Mouse (Mus musculus) lung, postnatal 0 days (tissue): ENCODE measurements around the gene 1110008P14Rik. TPM values are rescaled to one million over a fixed set of nuclear protein-coding genes. Genes with fewer than 3 reads are reported as not detected.

ENCODE experiments used
- ATAC-seq: fragments of 200-750 bp; cut with Nextera tagmentation; 2 replicates; pipeline ENCODE4 v1.8.0; 2017; ENCODE audit warnings: moderate library complexity
- DNase-seq: peaks from one replicate; pipeline ENCODE4 v3.0.0-alpha.2; 2016; ENCODE audit warnings: low spot score
- H3K27ac ChIP-seq: fragments of 300-500 bp; sonication (generic); 2 replicates; pipeline ENCODE4 v1.5.1; 2014; ENCODE audit warnings: antibody characterized with exemption, mild to moderate bottlenecking, low read length, mixed read lengths
- H3K27me3 ChIP-seq: fragments of 300-500 bp; sonication (generic); replicated peaks from 2 replicates; pipeline ENCODE4 v1.6.1; 2014; ENCODE audit warnings: low read length, mixed read lengths; ENCODE audit not compliant: insufficient read depth
- H3K36me3 ChIP-seq: fragments of 300-500 bp; sonication (generic); 2 replicates; pipeline ENCODE4 v1.6.1; 2014; ENCODE audit warnings: low read length, mixed read lengths; ENCODE audit not compliant: insufficient read depth
- H3K4me1 ChIP-seq: fragments of 300-500 bp; sonication (generic); 2 replicates; pipeline ENCODE4 v1.6.1; 2014; ENCODE audit warnings: antibody characterized with exemption, low read depth, low read length, mixed read lengths; ENCODE audit not compliant: insufficient read depth
- H3K4me2 ChIP-seq: fragments of 300-500 bp; sonication (generic); replicated peaks from 2 replicates; pipeline ENCODE4 v1.6.1; 2014; ENCODE audit warnings: low read depth, mild to moderate bottlenecking, low read length, moderate library complexity, mixed read lengths
- H3K4me3 ChIP-seq: fragments of 300-500 bp; sonication (generic); 2 replicates; pipeline ENCODE4 v1.5.1; 2014; ENCODE audit warnings: low read depth, low read length
- H3K9ac ChIP-seq: fragments of 300-500 bp; sonication (generic); replicated peaks from 2 replicates; pipeline ENCODE4 v1.6.1; 2014; ENCODE audit warnings: low read depth, mild to moderate bottlenecking
- H3K9me3 ChIP-seq: fragments of 300-500 bp; sonication (generic); 2 replicates; pipeline ENCODE4 v1.6.1; 2016; ENCODE audit warnings: low read length, mixed read lengths
- CTCF ChIP-seq: IDR thresholded peaks from 2 replicates; pipeline ENCODE4 v1.5.1; 2016; ENCODE audit warnings: antibody characterized with exemption, mild to moderate bottlenecking
- EP300 ChIP-seq: IDR thresholded peaks from 2 replicates; pipeline ENCODE4 v1.6.1; 2016; ENCODE audit warnings: antibody characterized with exemption, mild to moderate bottlenecking, control low read depth
- WGBS: fragments of 180-500 bp; shearing (Covaris S2); extraction: QIAGEN DNeasy Blood & Tissue Kit; methylation state at CpG from one replicate; pipeline ENCODE4 v1.1.7; 2014; 5-methylcytosine and 5-hydroxymethylcytosine counted together
- polyA plus RNA-seq: library from polyadenylated mRNA; unstranded; fragments of >200 nt; fragmentation: Nextera tagmentation; extraction: Ambion mirVana; gene quantifications from 2 replicates; pipeline ENCODE4 v1.2.1, GENCODE M21; 2015

1110008P14Rik gene
- polyA plus RNA-seq, 1 experiment from 2014 or later = 78.1 TPM

DNA sequence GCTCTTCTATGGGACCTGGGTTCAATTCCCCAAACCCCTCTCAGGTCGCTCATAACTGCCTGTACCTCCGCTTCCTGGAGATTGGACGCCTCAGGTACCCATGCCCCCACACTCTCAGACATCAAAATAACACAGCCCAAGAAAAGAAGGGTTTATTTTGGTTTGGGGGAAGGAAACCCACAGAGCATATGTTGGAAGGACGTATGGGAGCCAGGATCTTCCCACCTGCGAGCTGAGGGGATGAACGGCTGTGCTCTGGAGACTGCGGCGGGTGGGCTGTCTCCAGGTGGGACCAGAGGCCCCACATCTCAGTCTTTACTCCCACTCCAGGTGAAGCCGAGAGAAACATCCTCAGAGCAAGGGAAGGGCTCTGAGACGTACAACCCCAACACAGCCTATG lies 4.8 kb downstream of the 1110008P14Rik start:
- H3K4me3 ChIP-seq = no peak overlapping the region
- H3K36me3 ChIP-seq = peaks cover 22% of the 10 kb centered on the region
- DNase-seq (no peak), ATAC-seq (no peak)
- H3K9ac ChIP-seq = no peak overlapping the region
- no peaks in the 10 kb centered on the region for H3K27me3 ChIP-seq
- WGBS = 94% methylated on average over 10 of the region's 10 CpGs
- no peak overlapping the region for H3K4me2 ChIP-seq
- no peak overlapping the region for H3K27ac ChIP-seq
- no peaks in the 10 kb centered on the region for H3K9me3 ChIP-seq
- no peak for TF ChIP-seq CTCF
- TF ChIP-seq EP300 = no peak
- peaks cover 7% of the 10 kb centered on the region; the same call in 1 of the 2 replicates for H3K4me1 ChIP-seq

GRCm38 (mm10) chr2:32375317-32375940 lies 6.3 kb downstream of the 1110008P14Rik start:
- H3K9ac ChIP-seq = no peak overlapping the region
- no peaks in the 10 kb centered on the region for H3K4me1 ChIP-seq
- no peaks in the 10 kb centered on the region for H3K27me3 ChIP-seq
- H3K9me3 ChIP-seq = no peaks in the 10 kb centered on the region
- H3K36me3 ChIP-seq = peaks cover 33% of the 10 kb centered on the region
- no peak overlapping the region for H3K4me3 ChIP-seq
- DNase-seq (no peak), ATAC-seq (no peak)
- TF ChIP-seq CTCF (no peak), EP300 (no peak)
- 83% methylated on average over 13 of the region's 13 CpGs for WGBS
- H3K4me2 ChIP-seq = no peak overlapping the region
- no peak overlapping the region for H3K27ac ChIP-seq

DNA sequence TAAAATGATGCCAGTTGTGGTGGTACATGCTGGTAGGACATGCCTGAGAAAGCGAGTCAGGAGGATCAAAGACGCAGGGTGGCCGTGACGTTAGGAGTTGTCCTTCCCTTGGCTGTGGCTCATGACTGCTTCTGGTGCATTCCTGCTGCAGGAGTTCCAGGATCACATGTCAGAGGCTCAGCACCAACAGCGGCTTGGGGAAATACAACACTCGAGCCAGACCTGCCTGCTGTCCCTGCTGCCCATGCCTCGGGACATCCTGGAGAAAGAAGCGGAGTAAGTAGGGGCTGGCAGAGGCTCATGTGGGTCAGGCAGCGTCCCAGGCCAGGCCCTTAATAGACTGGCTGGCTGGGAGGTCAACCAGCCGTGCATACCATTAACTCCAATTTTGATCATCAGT lies 7.5 kb downstream of the 1110008P14Rik start:
- DNase-seq (no peak), ATAC-seq (no peak)
- no peak overlapping the region for H3K27ac ChIP-seq
- H3K27me3 ChIP-seq = no peaks in the 10 kb centered on the region
- H3K4me2 ChIP-seq = no peak overlapping the region
- TF ChIP-seq CTCF (no peak), EP300 (no peak)
- H3K4me3 ChIP-seq = no peak overlapping the region
- no peaks in the 10 kb centered on the region for H3K9me3 ChIP-seq
- peaks cover 36% of the 10 kb centered on the region for H3K36me3 ChIP-seq
- 86% methylated on average over 10 of the region's 10 CpGs for WGBS
- no peak overlapping the region for H3K9ac ChIP-seq
- H3K4me1 ChIP-seq = no peaks in the 10 kb centered on the region

DNA sequence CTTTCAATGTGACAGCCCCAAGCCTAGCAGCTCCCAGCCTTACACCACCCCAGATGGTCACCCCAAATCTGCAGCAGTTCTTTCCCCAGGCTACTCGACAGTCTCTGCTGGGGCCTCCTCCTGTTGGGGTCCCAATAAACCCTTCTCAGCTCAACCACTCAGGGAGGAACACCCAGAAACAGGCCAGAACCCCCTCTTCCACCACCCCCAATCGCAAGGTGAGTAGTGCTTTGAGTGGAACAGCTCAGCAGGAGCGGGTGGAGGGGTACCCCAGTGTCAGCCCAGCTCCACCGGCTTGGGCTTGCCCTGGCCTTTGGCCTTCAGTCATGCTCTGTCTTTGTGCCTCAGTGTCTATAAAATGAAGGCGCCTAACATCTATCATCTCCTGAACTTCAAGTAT lies 14.4 kb downstream of the 1110008P14Rik start:
- Histone ChIP-seq H3K27me3 (no peaks in the 10 kb centered on the region), H3K9me3 (no peaks in the 10 kb centered on the region), H3K36me3 (peaks cover 29% of the 10 kb centered on the region), H3K4me1 (peaks cover 6% of the 10 kb centered on the region), H3K4me2 (no peak overlapping the region), H3K4me3 (no peak overlapping the region), H3K9ac (no peak overlapping the region), H3K27ac (no peak overlapping the region)
- TF ChIP-seq CTCF (no peak), EP300 (no peak)
- no peak for DNase-seq
- ATAC-seq = no peak
- WGBS = 95% methylated on average over 5 of the region's 5 CpGs

DNA sequence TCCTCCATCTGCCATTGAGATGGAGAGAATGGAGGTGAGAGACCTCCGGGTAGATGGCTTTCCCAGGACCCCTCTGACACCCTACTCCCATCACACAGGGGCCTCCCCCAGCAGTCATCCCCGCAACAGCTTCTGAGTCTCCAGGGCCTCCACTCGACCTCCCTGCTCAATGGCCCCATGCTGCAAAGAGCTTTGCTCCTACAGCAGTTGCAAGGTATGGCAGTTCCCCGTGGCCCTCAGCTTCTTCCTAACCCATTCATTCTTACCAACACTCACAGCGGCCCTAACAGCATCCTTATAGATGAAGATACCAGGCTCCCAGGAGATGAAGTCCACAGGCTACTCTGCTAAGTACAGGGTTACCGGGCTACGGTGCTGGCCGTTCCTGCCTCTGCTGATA lies 17.6 kb downstream of the 1110008P14Rik start:
- H3K9me3 ChIP-seq = no peaks in the 10 kb centered on the region
- 75% methylated on average over 8 of the region's 8 CpGs for WGBS
- DNase-seq (no peak), ATAC-seq (no peak)
- TF ChIP-seq CTCF (no peak), EP300 (no peak)
- no peak overlapping the region for H3K9ac ChIP-seq
- no peak overlapping the region for H3K27ac ChIP-seq
- H3K4me1 ChIP-seq = peaks cover 6% of the 10 kb centered on the region
- H3K4me3 ChIP-seq = 0 out of 2 replicates have a peak overlapping the region, but pooled peaks have one; percentile 76
- H3K4me2 ChIP-seq = peak overlapping the region; percentile 77
- no peaks in the 10 kb centered on the region for H3K27me3 ChIP-seq
- H3K36me3 ChIP-seq = peaks cover 14% of the 10 kb centered on the region; the same call in 1 of the 2 replicates

DNA sequence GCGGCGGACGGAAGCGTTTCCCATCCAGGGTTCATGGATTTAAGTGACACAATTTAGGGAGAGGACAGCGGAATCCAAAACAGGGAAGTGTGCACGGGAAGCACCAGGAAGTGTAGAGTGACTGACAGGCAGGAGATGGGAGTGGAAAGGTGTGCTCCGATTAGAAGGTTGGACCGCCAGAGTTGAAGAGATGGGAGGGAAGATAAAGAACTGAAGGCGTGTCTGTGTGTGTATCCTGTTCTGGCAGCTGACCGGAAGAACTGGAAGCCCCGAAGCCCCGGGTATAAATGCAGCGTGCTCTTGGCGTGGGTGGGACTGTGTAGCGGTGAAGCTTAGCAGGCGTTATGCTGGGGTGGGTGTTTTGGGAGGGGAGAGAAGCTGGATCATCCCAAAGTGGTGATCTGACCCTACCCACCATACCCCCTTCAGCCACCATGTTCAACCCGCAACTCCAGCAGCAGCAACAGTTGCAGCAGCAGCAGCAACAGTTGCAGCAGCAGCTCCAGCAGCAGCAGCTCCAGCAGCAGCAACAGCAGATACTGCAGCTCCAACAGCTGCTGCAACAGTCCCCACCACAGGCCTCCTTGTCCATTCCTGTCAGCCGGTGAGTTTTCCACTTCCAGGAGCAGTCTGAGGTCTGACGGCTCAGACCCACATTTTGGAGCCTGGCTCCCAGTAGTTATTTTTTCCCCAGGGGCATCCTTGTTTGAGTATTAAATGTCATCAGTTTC lies 18.2 kb downstream of the 1110008P14Rik start:
- DNase-seq (peak; percentile 85), ATAC-seq (peak; percentile 68)
- Histone ChIP-seq H3K9me3 (no peaks in the 10 kb centered on the region), H3K36me3 (peaks cover 14% of the 10 kb centered on the region; the same call in 1 of the 2 replicates), H3K9ac (peak overlapping the region; percentile 69), H3K27ac (peak overlapping the region; percentile 93), H3K27me3 (no peaks in the 10 kb centered on the region), H3K4me1 (peaks cover 6% of the 10 kb centered on the region), H3K4me2 (peak overlapping the region; percentile 77), H3K4me3 (peak overlapping the region; percentile 76)
- 8% methylated on average over 18 of the region's 19 CpGs for WGBS
- TF ChIP-seq CTCF (no peak), EP300 (no peak)
